Mouse (Mus musculus): ENCODE results near the gene Siae. TPM values are rescaled to one million over a fixed set of nuclear protein-coding genes. Genes with fewer than 3 reads are reported as not detected.

Gene Siae
- total RNA-seq (2021), result 1 to 10 TPM; 8.4 to 8.7 TPM

GRCm38 (mm10) chr9:37554838-37555748 lies at the start of gene Siae:
Gene Siae (plus strand): TSS chr9:37555698.
- DNase-seq (ENCODE audit: low spot score), result no peak
- intact Hi-C loops (cut with DNase I), result no loop called here

GRCm38 (mm10) chr9:37506023-37506422 lies 49.5 kb upstream of the Siae start:
- no peak for DNase-seq (ENCODE audit: low spot score)
- intact Hi-C loops (cut with DNase I), result no loop called here

DNA sequence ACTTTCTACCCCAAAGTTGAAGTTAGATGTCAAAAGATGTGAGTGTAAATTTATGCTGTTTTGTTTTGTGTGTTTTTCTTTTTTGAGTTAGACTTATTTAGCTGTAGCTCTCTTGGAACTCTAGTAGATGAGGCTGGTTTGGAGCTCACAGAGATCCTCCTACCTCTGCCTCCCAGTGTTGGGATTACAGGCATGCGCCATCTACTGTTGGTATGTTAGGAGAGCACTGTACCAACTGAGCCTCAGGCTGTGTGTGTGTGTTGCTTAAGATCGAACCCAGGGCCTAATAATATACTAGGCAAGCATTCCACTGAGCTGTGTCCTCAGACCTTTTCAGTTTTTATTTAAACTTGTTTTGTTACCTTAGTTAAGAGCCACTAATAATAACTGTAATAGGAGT lies 43.4 kb upstream of the Siae start:
- DNase-seq (ENCODE audit: low spot score), result no peak
- intact Hi-C loops (cut with DNase I), result no loop called here

GRCm38 (mm10) chr9:37514456-37514855 lies 41.0 kb upstream of the Siae start:
- DNase-seq (ENCODE audit: low spot score), result no peak
- intact Hi-C loops (cut with DNase I), result no loop called here

- intact Hi-C loops (cut with DNase I), result no loop called here
- no peak for DNase-seq (ENCODE audit: low spot score)
Observed at GRCm38 (mm10) chr9:37517467-37517866, 38.0 kb upstream of the Siae start.

- intact Hi-C loops (cut with DNase I), result no loop called here
- DNase-seq (ENCODE audit: low spot score), result no peak
Observed at GRCm38 (mm10) chr9:37518991-37519390, 36.5 kb upstream of the Siae start.

GRCm38 (mm10) chr9:37519995-37520394 lies 35.5 kb upstream of the Siae start:
- intact Hi-C loops (cut with DNase I), result no loop called here
- DNase-seq (ENCODE audit: low spot score), result no peak

DNA sequence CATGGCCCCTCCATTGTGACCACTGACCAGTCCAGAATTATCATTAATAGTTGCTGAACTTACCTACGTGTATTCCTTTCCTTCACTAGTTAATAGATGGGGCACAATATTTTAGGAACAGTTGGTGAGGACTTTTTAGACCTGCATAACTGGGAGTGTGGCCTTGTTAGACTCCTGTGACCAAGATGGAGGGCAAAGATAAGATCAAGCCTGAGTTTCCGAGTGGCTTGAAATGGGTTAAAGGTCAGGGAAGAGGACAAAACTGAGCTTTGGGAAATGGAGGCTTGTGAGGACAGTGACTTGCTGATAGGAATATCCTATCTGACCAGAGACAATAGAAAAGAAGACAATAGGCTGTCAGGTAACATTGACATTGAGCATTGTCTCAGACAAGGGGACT lies 30.0 kb upstream of the Siae start:
- intact Hi-C loops (cut with DNase I), result loop anchor here (5.0 kb wide), 2 partner anchors 63 to 92 kb away; no protein-coding TSS in a partner anchor
- no peak for DNase-seq (ENCODE audit: low spot score)

GRCm38 (mm10) chr9:37526443-37527395 lies 28.8 kb upstream of the Siae start:
- no peak for DNase-seq (ENCODE audit: low spot score)
- intact Hi-C loops (cut with DNase I), result loop anchor here (2.0 to 5.0 kb wide), 4 partner anchors 18 to 91 kb away; partner anchors contain the start of gene Msantd2

GRCm38 (mm10) chr9:37527396-37528224 lies 27.9 kb upstream of the Siae start, which contains the start of gene Esam:
Gene Esam (plus strand): TSS chr9:37528078.
- intact Hi-C loops (cut with DNase I), result loop anchor here (2.0 to 5.0 kb wide), 4 partner anchors 17 to 90 kb away; partner anchors contain the start of gene Msantd2
- peak; percentile 82 for DNase-seq (ENCODE audit: low spot score)

DNA sequence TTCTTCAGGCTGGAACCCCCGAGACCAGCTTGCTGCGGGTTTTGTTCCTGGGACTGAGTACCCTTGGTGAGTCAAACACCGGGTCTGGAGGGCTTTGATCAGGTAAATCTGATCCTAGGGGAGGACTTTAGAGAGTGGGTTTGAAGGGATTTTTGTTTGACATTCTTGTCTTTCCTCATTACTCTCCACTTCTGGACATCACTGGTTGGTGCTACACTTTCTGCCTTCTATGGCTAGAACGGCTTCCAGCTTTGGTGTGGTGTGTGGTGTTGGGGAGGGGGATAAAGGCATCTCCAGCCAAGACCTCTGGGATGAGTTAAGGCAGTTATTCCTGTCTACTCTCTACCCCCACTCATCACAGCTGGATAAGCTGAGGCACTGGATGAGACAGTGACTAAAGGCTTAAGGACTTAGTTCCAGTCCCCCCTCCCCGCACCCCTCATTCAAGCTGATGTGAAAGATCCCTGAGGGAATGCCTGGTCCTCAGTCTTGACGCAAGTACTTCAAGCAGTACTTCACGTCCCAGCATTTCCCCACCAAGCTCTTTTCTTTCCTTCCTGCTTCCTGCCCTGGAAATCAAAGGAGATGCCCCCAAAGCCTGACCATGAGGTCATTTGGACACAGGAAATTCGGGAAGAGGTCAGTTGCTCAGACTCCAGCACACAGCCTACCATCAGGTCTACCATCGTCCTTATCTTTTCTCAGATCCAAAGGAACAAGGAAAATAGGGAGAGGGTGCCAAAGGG lies 27.1 kb upstream of the Siae start:
- peak; percentile 40 for DNase-seq (ENCODE audit: low spot score)
- intact Hi-C loops (cut with DNase I), result loop anchor here (5.0 kb wide), 2 partner anchors 66 to 89 kb away; no protein-coding TSS in a partner anchor

DNA sequence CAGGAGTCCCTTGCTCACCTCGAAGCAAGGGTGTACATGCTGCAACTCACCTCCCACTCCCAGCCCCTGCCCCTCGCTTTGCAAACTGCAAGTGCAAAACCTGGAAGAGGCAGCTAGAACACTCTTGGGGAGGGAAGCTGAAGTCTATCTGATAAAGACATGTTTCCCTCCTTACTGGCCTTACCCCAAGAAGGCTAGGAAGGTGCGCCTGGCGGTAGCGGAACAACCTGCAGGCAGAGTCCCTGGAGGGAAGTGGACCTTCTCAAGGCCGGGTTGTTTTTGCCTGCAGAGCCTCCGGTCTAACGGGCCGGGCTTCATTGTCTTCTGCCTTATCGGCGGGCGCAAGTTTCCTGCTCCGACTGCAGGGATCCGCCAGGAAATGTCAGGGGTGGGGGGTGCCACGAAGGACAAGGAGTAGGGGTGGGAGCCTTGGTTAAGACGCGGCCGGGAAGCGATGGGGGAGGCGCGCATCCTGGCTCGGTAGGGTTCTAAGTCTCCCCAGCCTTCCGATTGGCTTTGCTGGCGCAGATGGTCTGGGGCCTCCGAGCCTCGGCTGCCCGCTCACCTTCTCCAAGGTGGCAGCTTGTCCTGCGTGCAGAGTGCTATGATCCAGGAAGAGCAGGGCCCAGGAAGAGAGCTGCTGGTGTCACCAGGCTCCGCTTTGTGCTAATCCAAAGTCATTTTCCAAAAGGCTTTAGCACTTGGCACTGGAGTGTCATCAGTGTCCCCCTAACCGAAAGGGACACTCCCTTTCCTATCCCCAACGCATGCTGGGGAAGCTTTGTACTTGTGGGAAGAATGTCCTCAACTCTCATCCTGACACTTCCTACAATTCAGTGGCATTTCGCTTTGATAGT lies 25.2 kb upstream of the Siae start:
- peak; percentile 83 for DNase-seq (ENCODE audit: low spot score)
- intact Hi-C loops (cut with DNase I), result no loop called here

- DNase-seq (ENCODE audit: low spot score), result no peak
- intact Hi-C loops (cut with DNase I), result no loop called here
Observed at GRCm38 (mm10) chr9:37530888-37531705, 24.4 kb upstream of the Siae start.

DNA sequence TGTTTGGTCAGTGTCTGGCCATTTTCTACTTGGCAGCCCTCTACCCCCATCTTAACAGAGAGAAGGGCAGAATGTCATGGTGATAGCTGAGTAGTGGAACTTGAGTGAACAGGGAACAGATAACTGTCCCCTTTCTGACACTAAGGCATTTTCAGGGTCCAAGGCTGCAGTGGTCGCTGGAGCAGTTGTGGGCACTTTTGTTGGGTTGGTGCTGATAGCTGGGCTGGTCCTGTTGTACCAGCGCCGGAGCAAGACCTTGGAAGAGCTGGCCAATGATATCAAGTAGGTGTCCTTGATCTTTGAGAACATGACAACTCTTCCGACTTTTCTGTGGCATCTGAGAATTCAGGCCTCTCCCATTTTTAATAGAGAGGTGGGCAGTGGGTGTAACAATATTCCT lies 18.6 kb upstream of the Siae start:
- DNase-seq (ENCODE audit: low spot score), result no peak
- intact Hi-C loops (cut with DNase I), result no loop called here

- DNase-seq (ENCODE audit: low spot score), result no peak
- intact Hi-C loops (cut with DNase I), result no loop called here
Observed at GRCm38 (mm10) chr9:37537658-37538250, 17.7 kb upstream of the Siae start.

DNA sequence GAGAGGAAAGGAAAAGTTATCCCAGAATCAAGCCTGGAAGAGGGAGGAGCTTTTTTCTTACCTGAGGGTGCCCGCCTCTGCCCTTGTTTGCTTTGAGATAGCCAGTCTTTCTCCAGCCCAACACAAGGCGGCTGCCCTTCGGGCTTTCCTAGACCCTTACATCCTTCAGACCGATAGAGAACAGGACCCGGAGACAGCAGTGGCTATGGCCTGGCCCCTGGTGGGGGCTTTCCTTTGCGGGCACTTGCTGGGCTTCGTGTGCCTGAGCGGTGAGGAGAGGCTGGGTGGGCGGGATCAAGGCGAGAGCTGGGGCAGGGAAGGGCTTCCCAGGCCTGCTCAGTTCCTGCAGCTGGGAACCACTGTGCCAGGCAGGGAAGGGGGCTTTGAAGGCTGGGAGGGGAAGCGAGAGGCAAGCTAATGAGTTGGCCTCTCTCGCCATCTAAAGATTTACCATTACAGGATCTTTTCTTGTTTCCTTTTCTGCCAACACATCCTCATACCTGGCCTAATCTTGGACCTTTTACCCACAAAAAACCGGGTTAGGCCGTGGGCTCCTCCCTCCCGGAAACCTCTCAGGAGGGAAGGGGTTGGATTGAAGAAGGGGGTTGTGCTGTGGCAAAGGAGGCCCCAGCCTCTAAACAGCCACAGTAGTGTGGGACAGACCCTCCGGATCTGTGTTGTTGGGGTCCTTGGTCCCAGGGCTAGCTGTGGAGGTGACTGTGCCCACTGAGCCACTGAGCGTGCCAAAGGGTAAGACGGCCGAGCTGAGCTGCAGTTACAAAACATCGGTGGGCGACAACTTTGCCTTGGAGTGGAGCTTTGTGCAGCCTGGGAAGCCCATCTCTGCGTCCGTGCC lies 16.1 kb upstream of the Siae start, which contains the start of gene Vsig2:
TSS of gene Vsig2 (plus strand) at position 86 of the 856 bp plus-strand sequence.
- no peak for DNase-seq (ENCODE audit: low spot score)
- intact Hi-C loops (cut with DNase I), result no loop called here
